Comparison of ENCODE assay signal across 8 mouse cellular contexts in the genomic region with DNA sequence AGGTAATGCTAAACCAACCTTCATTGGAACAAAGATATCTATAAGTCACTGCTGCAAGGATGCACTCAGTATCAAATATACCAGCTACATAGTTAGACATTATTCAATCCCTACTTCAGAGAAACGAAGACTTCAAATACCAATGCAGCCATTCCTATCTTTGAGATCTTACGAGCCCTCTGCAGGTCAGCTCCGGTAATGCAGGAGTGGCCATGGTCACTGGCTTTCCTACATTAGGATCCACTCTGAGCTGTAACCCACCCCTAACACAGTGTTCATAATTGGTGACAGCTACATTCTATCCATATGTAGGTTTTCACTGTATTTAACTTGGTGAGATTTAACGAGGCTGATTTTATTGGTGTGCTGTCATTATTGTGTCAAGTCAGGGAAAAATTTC.
DNase-seq lines count a peak whose midpoint lies in the region; ATAC-seq and TF ChIP-seq lines count a peak whose summit lies in the region.

No protein-coding gene starts in this region.

- H3K9ac ChIP-seq in heart, embryonic 11.5 days (ENCODE audit: low read depth, low read length) = no peak overlapping the region
- no peak overlapping the region for H3K9ac ChIP-seq in kidney, postnatal 0 days (ENCODE audit: low read depth, low read length)
- H3K9ac ChIP-seq in liver, postnatal 0 days (replicated peaks) = no peak overlapping the region
- no peak overlapping the region for H3K9ac ChIP-seq in neural tube, embryonic 14.5 days (replicated peaks; ENCODE audit: low read depth, low read length)

- no peak for ATAC-seq in heart, embryonic 11.5 days (replicated peaks; ENCODE audit: insufficient number of reproducible peaks, low FRiP score, low TSS enrichment)
- no peak; the same call in 1 of the 2 replicates for ATAC-seq in kidney, postnatal 0 days (replicated peaks; ENCODE audit: low FRiP score, low read depth)
- ATAC-seq in liver, postnatal 0 days = no peak
- peak; percentile 74 for ATAC-seq in neural tube, embryonic 14.5 days (ENCODE audit: low read depth)

- WGBS in embryonic facial prominence, embryonic 10.5 days = 30% methylated on average over 4 of the region's 4 CpGs
- WGBS in heart, embryonic 11.5 days (ENCODE audit: insufficient replicate concordance) = 21% methylated on average over 4 of the region's 4 CpGs
- 19% methylated on average over 4 of the region's 4 CpGs for WGBS in kidney, postnatal 0 days
- 19% methylated on average over 4 of the region's 4 CpGs for WGBS in liver, postnatal 0 days (ENCODE audit: insufficient replicate concordance)
- 21% methylated on average over 4 of the region's 4 CpGs for WGBS in neural tube, embryonic 14.5 days

- H3K4me2 ChIP-seq in heart, embryonic 11.5 days = no peak overlapping the region
- no peak overlapping the region for H3K4me2 ChIP-seq in kidney, postnatal 0 days (ENCODE audit: low read length)
- no peak overlapping the region for H3K4me2 ChIP-seq in liver, postnatal 0 days (ENCODE audit: low read depth, low read length)
- no peak overlapping the region for H3K4me2 ChIP-seq in neural tube, embryonic 14.5 days (ENCODE audit: low read depth, low read length)

- H3K9me3 ChIP-seq in embryonic facial prominence, embryonic 10.5 days = no peaks in the 10 kb centered on the region
- no peaks in the 10 kb centered on the region for H3K9me3 ChIP-seq in heart, embryonic 11.5 days (replicated peaks; ENCODE audit: control insufficient read depth, low read length)
- no peaks in the 10 kb centered on the region for H3K9me3 ChIP-seq in kidney, postnatal 0 days (replicated peaks; ENCODE audit: low read length)
- H3K9me3 ChIP-seq in liver, postnatal 0 days (ENCODE audit: low read length) = no peaks in the 10 kb centered on the region
- no peaks in the 10 kb centered on the region for H3K9me3 ChIP-seq in neural tube, embryonic 14.5 days (ENCODE audit: control insufficient read depth, low read length)

- peaks cover 14% of the 10 kb centered on the region for H3K36me3 ChIP-seq in embryonic facial prominence, embryonic 10.5 days (replicated peaks)
- H3K36me3 ChIP-seq in heart, embryonic 11.5 days (ENCODE audit: control insufficient read depth, insufficient read depth, low read length) = no peaks in the 10 kb centered on the region
- peaks cover 5% of the 10 kb centered on the region; the same call in 1 of the 2 replicates for H3K36me3 ChIP-seq in kidney, postnatal 0 days (ENCODE audit: insufficient read depth, low read length)
- H3K36me3 ChIP-seq in liver, postnatal 0 days (replicated peaks; ENCODE audit: insufficient read depth, low read length) = peaks cover 49% of the 10 kb centered on the region
- no peaks in the 10 kb centered on the region; the same call in 1 of the 2 replicates for H3K36me3 ChIP-seq in neural tube, embryonic 14.5 days (ENCODE audit: control insufficient read depth, insufficient read depth, low read length)

- H3K27me3 ChIP-seq in embryonic facial prominence, embryonic 10.5 days (replicated peaks; ENCODE audit: low read depth, poor library complexity, severe bottlenecking) = no peaks in the 10 kb centered on the region
- H3K27me3 ChIP-seq in heart, embryonic 11.5 days (ENCODE audit: control insufficient read depth, insufficient read depth, low read length) = no peaks in the 10 kb centered on the region
- H3K27me3 ChIP-seq in kidney, postnatal 0 days (ENCODE audit: insufficient read depth, low read length) = no peaks in the 10 kb centered on the region
- H3K27me3 ChIP-seq in liver, postnatal 0 days (ENCODE audit: insufficient read depth, low read length) = no peaks in the 10 kb centered on the region
- H3K27me3 ChIP-seq in neural tube, embryonic 14.5 days (ENCODE audit: control insufficient read depth, insufficient read depth, low read length) = no peaks in the 10 kb centered on the region

- peak; percentile 80 to 83 for DNase-seq in B cell, adult 2 months
- peak; percentile 76 for DNase-seq in adrenal gland, postnatal 25 days
- DNase-seq in embryonic facial prominence, embryonic 10.5 days (ENCODE audit: low spot score) = peak; percentile 74
- peak; percentile 84 for DNase-seq in kidney, postnatal 0 days (ENCODE audit: low spot score)
- DNase-seq in liver, postnatal 0 days = peak; percentile 80
- peak; percentile 53 for DNase-seq in thymus, postnatal 0 days (ENCODE audit: low spot score)

- no peak for TF ChIP-seq EP300 in liver, postnatal 0 days (IDR thresholded peaks at IDR 0.05; ENCODE audit: low read depth)

- H3K4me3 ChIP-seq in embryonic facial prominence, embryonic 10.5 days = no peak overlapping the region
- no peak overlapping the region for H3K4me3 ChIP-seq in heart, embryonic 11.5 days (ENCODE audit: low read depth, low read length)
- no peak overlapping the region for H3K4me3 ChIP-seq in kidney, postnatal 0 days (replicated peaks; ENCODE audit: low read depth, low read length)
- no peak overlapping the region for H3K4me3 ChIP-seq in liver, postnatal 0 days (ENCODE audit: low read depth, low read length)
- H3K4me3 ChIP-seq in neural tube, embryonic 14.5 days (ENCODE audit: low read depth, low read length) = no peak overlapping the region

- TF ChIP-seq CTCF in kidney, postnatal 0 days (IDR thresholded peaks at IDR 0.05; ENCODE audit: low read depth) = peak; percentile 84
- peak; percentile 93 for TF ChIP-seq CTCF in liver, postnatal 0 days (IDR thresholded peaks at IDR 0.05; ENCODE audit: low read depth)

- H3K4me1 ChIP-seq in embryonic facial prominence, embryonic 10.5 days = no peaks in the 10 kb centered on the region
- H3K4me1 ChIP-seq in heart, embryonic 11.5 days (ENCODE audit: control insufficient read depth, insufficient read depth, low read length) = peaks cover 11% of the 10 kb centered on the region
- H3K4me1 ChIP-seq in kidney, postnatal 0 days (replicated peaks; ENCODE audit: insufficient read depth, low read length) = no peaks in the 10 kb centered on the region
- peaks cover 19% of the 10 kb centered on the region for H3K4me1 ChIP-seq in liver, postnatal 0 days (ENCODE audit: insufficient read depth)
- no peaks in the 10 kb centered on the region for H3K4me1 ChIP-seq in neural tube, embryonic 14.5 days (ENCODE audit: control insufficient read depth, insufficient read depth, low read length)

- H3K27ac ChIP-seq in embryonic facial prominence, embryonic 10.5 days (replicated peaks) = no peak overlapping the region
- 0 out of 2 replicates have a peak overlapping the region, but pooled peaks have one; percentile 66 for H3K27ac ChIP-seq in heart, embryonic 11.5 days (ENCODE audit: low read depth, low read length)
- no peak overlapping the region for H3K27ac ChIP-seq in kidney, postnatal 0 days
- no peak overlapping the region for H3K27ac ChIP-seq in liver, postnatal 0 days (ENCODE audit: low read depth)
- no peak overlapping the region for H3K27ac ChIP-seq in neural tube, embryonic 14.5 days (ENCODE audit: low read depth, low read length)
